Mouse (Mus musculus): ENCODE measurements around the gene Utp14b. TPM values are rescaled to one million over a fixed set of nuclear protein-coding genes. Genes with fewer than 3 reads are reported as not detected.
A peak's percentile ranks its signal among the peaks of the same experiment; 100 is the strongest.

The Utp14b gene
- polyA plus RNA-seq (2012; rRNA removed), result 6.2 and 6.5 TPM in 2 replicates

- no peaks in the 10 kb centered on the region for H3K27me3 ChIP-seq (ENCODE audit: control insufficient read depth, insufficient read depth, low read length)
- peak; percentile 96 to 98 for DNase-seq
- H3K4me1 ChIP-seq (ENCODE audit: control insufficient read depth, insufficient read depth, low read length), result no peaks in the 10 kb centered on the region; the same call in 1 of the 2 replicates
- H3K27ac ChIP-seq (ENCODE audit: insufficient read depth, low read length), result peak within 1 kb of the TSS; percentile 95
- WGBS, result under 1% methylated on average over 104 of the region's 104 CpGs
- TF ChIP-seq POLR2A (IDR thresholded peaks at IDR 0.05; ENCODE audit: borderline replicate concordance, insufficient read depth, low read length) (peak; percentile 96), CTCF (IDR thresholded peaks at IDR 0.05; ENCODE audit: borderline replicate concordance, insufficient read depth, low read depth, low read length) (no peak)
- H3K4me3 ChIP-seq (replicated peaks; ENCODE audit: insufficient read depth, low read depth, low read length), result peak within 1 kb of the TSS; percentile 81
Measured at GRCm38 (mm10) chr1:78657671-78658440, at the start of gene Utp14b, which contains the start of gene Acsl3. Gene Utp14b (plus strand): TSS chr1:78658038. Gene Acsl3 (plus strand): TSS chr1:78657825.

- WGBS, result 53% methylated on average over 12 of the region's 12 CpGs
- no peak for DNase-seq
- TF ChIP-seq POLR2A (IDR thresholded peaks at IDR 0.05; ENCODE audit: borderline replicate concordance, insufficient read depth, low read length) (no peak), CTCF (IDR thresholded peaks at IDR 0.05; ENCODE audit: borderline replicate concordance, insufficient read depth, low read depth, low read length) (no peak)
- H3K27me3 ChIP-seq (ENCODE audit: control insufficient read depth, insufficient read depth, low read length), result no peaks in the 10 kb centered on the region
- no peak overlapping the region for H3K27ac ChIP-seq (ENCODE audit: insufficient read depth, low read length)
- H3K4me3 ChIP-seq (replicated peaks; ENCODE audit: insufficient read depth, low read depth, low read length), result no peak overlapping the region
- no peaks in the 10 kb centered on the region for H3K4me1 ChIP-seq (ENCODE audit: control insufficient read depth, insufficient read depth, low read length)
Measured at GRCm38 (mm10) chr1:78609134-78609907, 48.5 kb upstream of the Utp14b start.

GRCm38 (mm10) chr1:78611039-78611438, 46.8 kb upstream of the Utp14b start:
- WGBS, result 32% methylated on average over 4 of the region's 4 CpGs
- H3K27ac ChIP-seq (ENCODE audit: insufficient read depth, low read length), result no peak overlapping the region
- H3K4me1 ChIP-seq (ENCODE audit: control insufficient read depth, insufficient read depth, low read length), result no peaks in the 10 kb centered on the region
- H3K4me3 ChIP-seq (replicated peaks; ENCODE audit: insufficient read depth, low read depth, low read length), result no peak overlapping the region
- DNase-seq, result no peak
- H3K27me3 ChIP-seq (ENCODE audit: control insufficient read depth, insufficient read depth, low read length), result no peaks in the 10 kb centered on the region
- TF ChIP-seq POLR2A (IDR thresholded peaks at IDR 0.05; ENCODE audit: borderline replicate concordance, insufficient read depth, low read length) (no peak), CTCF (IDR thresholded peaks at IDR 0.05; ENCODE audit: borderline replicate concordance, insufficient read depth, low read depth, low read length) (no peak)

GRCm38 (mm10) chr1:78612959-78613358, 44.9 kb upstream of the Utp14b start:
- no peak for TF ChIP-seq POLR2A (IDR thresholded peaks at IDR 0.05; ENCODE audit: borderline replicate concordance, insufficient read depth, low read length)
- no peak for TF ChIP-seq CTCF (IDR thresholded peaks at IDR 0.05; ENCODE audit: borderline replicate concordance, insufficient read depth, low read depth, low read length)
- H3K4me3 ChIP-seq (replicated peaks; ENCODE audit: insufficient read depth, low read depth, low read length), result no peak overlapping the region
- no peak for DNase-seq
- H3K4me1 ChIP-seq (ENCODE audit: control insufficient read depth, insufficient read depth, low read length), result no peaks in the 10 kb centered on the region
- no peak overlapping the region for H3K27ac ChIP-seq (ENCODE audit: insufficient read depth, low read length)
- 91% methylated on average over 1 of the region's 1 CpGs for WGBS
- H3K27me3 ChIP-seq (ENCODE audit: control insufficient read depth, insufficient read depth, low read length), result no peaks in the 10 kb centered on the region

GRCm38 (mm10) chr1:78624352-78624751, 33.5 kb upstream of the Utp14b start:
- Histone ChIP-seq H3K4me3 (replicated peaks; ENCODE audit: insufficient read depth, low read depth, low read length) (no peak overlapping the region), H3K27ac (ENCODE audit: insufficient read depth, low read length) (no peak overlapping the region), H3K4me1 (ENCODE audit: control insufficient read depth, insufficient read depth, low read length) (no peaks in the 10 kb centered on the region), H3K27me3 (ENCODE audit: control insufficient read depth, insufficient read depth, low read length) (no peaks in the 10 kb centered on the region)
- no peak for TF ChIP-seq CTCF (IDR thresholded peaks at IDR 0.05; ENCODE audit: borderline replicate concordance, insufficient read depth, low read depth, low read length)
- no peak for TF ChIP-seq POLR2A (IDR thresholded peaks at IDR 0.05; ENCODE audit: borderline replicate concordance, insufficient read depth, low read length)
- 96% methylated on average over 2 of the region's 2 CpGs for WGBS
- no peak for DNase-seq

- Histone ChIP-seq H3K27me3 (ENCODE audit: control insufficient read depth, insufficient read depth, low read length) (no peaks in the 10 kb centered on the region), H3K4me3 (replicated peaks; ENCODE audit: insufficient read depth, low read depth, low read length) (no peak overlapping the region), H3K27ac (ENCODE audit: insufficient read depth, low read length) (no peak overlapping the region), H3K4me1 (ENCODE audit: control insufficient read depth, insufficient read depth, low read length) (no peaks in the 10 kb centered on the region)
- no peak for TF ChIP-seq CTCF (IDR thresholded peaks at IDR 0.05; ENCODE audit: borderline replicate concordance, insufficient read depth, low read depth, low read length)
- TF ChIP-seq POLR2A (IDR thresholded peaks at IDR 0.05; ENCODE audit: borderline replicate concordance, insufficient read depth, low read length), result no peak
- WGBS, result 73% methylated on average over 3 of the region's 3 CpGs
- no peak for DNase-seq
Measured at GRCm38 (mm10) chr1:78634486-78634885, 23.4 kb upstream of the Utp14b start.

GRCm38 (mm10) chr1:78640871-78641270, 17.0 kb upstream of the Utp14b start:
- DNase-seq, result no peak
- H3K27ac ChIP-seq (ENCODE audit: insufficient read depth, low read length), result no peak overlapping the region
- no peaks in the 10 kb centered on the region for H3K4me1 ChIP-seq (ENCODE audit: control insufficient read depth, insufficient read depth, low read length)
- TF ChIP-seq POLR2A (IDR thresholded peaks at IDR 0.05; ENCODE audit: borderline replicate concordance, insufficient read depth, low read length) (no peak), CTCF (IDR thresholded peaks at IDR 0.05; ENCODE audit: borderline replicate concordance, insufficient read depth, low read depth, low read length) (no peak)
- no peak overlapping the region for H3K4me3 ChIP-seq (replicated peaks; ENCODE audit: insufficient read depth, low read depth, low read length)
- H3K27me3 ChIP-seq (ENCODE audit: control insufficient read depth, insufficient read depth, low read length), result no peaks in the 10 kb centered on the region

Measured in cerebellum, adult 2 months (tissue).